Mouse (Mus musculus) cerebellum, postnatal 36 days (tissue): ENCODE measurements at regions not wholly inside any gene's neighbourhood (a gene's known extent, or its start where the extent isn't known, plus 50 kb on each side); places are given as distances from the start of the nearest gene placed in this dataset.
"Not testable (repeated sequence)": the region's sequence is repeated elsewhere in the genome, so short reads cannot be mapped to it uniquely, and the experiment has no call there.

Experiments used
- DNase-seq, 2 experiments: peaks; one replicate each; pipeline ENCODE4 v3.0.0; 2021 to 2022; ENCODE audit warnings: mixed read lengths in 2 of 2

- DNase-seq, result no peak
Measured at GRCm38 (mm10) chr6:81820078-81820477, 103.4 kb upstream of the Gcfc2 start.

GRCm38 (mm10) chr6:81839474-81840153 lies 83.9 kb upstream of the Gcfc2 start:
- no peak for DNase-seq

- DNase-seq, result not testable (repeated sequence)
Measured at GRCm38 (mm10) chr6:81868207-81868606, 55.3 kb upstream of the Gcfc2 start.
